Mouse (Mus musculus): ENCODE results near the gene Gpr132.

DNA sequence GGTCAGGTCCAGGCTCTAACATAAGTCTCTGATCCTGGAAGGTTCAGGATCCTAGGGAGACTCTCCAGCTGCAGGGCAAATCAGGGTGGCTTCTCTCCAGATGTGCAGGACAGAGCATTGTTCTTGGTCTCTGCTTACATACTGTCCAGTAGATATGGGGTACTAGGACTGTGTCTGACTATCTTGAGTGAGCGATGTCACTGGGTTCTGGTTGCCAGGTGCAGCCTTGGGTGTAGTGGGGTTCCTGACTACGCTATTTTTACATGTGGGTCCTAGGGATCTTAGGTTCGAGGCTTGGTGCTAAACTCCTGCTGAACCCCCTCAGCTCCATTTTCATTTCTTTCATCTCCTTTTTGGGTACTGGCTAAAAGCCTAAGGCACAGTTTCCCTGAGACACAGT lies 37.5 kb downstream of the Gpr132 start:
- TF ChIP-seq MXI1 (IDR thresholded peaks at IDR 0.05; ENCODE audit: low read depth, low read length): no peak
- TF ChIP-seq KAT2A (IDR thresholded peaks at IDR 0.05; ENCODE audit: insufficient replicate concordance, low read length): no peak
- TF ChIP-seq POLR2AphosphoS2 (IDR thresholded peaks at IDR 0.05; ENCODE audit: low read depth, low read length): no peak
- TF ChIP-seq ZKSCAN1 (IDR thresholded peaks at IDR 0.05; ENCODE audit: borderline replicate concordance, low read depth, low read length): no peak
- TF ChIP-seq EP300 (IDR thresholded peaks at IDR 0.05; ENCODE audit: low read length): no peak
- TF ChIP-seq CHD1 (IDR thresholded peaks at IDR 0.05; ENCODE audit: low read depth, low read length): no peak
- TF ChIP-seq NRF1 (IDR thresholded peaks at IDR 0.05; ENCODE audit: low read depth, low read length): no peak
- no peak for TF ChIP-seq POLR2A (IDR thresholded peaks at IDR 0.05; ENCODE audit: low read depth, low read length)
- TF ChIP-seq PAX5 (IDR thresholded peaks at IDR 0.05; ENCODE audit: low read length): no peak
